Mouse (Mus musculus): ENCODE results near the gene A26c2. TPM values are rescaled to one million over a fixed set of nuclear protein-coding genes. Genes with fewer than 3 reads are reported as not detected.

A26c2 gene
- total RNA-seq (2021) = not detected
- long read RNA-seq, experiment 1 = 0 reads
- long read RNA-seq, experiment 2 = 0 reads

GRCm38 (mm10) chr7:62823573-62823972, at the start of gene A26c2:
TSS of gene A26c2 (minus strand) at chr7:62823673.
- no peak for DNase-seq (ENCODE audit: low spot score in 2 of 2)

GRCm38 (mm10) chr7:62851471-62851870, 28.0 kb upstream of the A26c2 start:
- DNase-seq (ENCODE audit: low spot score in 2 of 2) = no peak

All from layer of hippocampus, postnatal 14 days (tissue).